Mouse (Mus musculus): ENCODE measurements at regions not wholly inside any gene's neighbourhood (a gene's known extent, or its start where the extent isn't known, plus 50 kb on each side); places are given as distances from the start of the nearest gene placed in this dataset.

DNA sequence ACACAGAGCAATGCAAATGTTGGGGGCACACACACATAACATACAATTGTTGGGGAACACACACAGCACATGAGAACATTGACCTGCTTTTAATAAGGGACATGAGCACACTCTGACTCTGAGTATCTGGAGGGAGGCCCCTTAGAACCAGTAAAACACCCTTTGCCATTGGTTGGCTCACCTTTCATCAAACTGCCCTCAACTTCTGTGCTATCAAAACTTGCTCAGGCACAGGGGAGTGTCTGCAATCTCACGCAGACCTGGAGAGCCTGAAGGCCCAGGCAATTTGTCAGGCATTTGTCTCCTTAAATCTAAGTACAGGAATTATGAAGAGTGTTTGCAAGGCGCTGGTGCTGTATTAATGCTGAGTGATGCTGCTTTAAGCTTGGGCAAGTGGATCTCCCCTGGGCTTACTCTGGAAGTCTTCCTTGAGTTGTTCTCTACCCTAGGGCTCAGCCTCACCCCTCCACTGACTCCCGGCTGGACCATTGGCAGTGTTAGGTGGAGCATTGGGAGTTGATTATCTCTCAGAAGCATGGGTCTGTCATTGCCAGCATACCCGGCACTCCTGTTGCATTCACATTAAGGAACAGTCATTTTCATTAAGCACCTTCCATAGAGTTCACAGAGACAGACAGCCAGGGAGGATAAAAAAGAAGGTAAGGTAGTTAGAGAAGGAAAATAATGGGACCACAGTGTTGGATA, 235.7 kb upstream of the Runx1 start:
- no peak for TF ChIP-seq CTCF (IDR thresholded peaks at IDR 0.05; ENCODE audit: borderline replicate concordance, insufficient read depth, low read length)
- no peak for TF ChIP-seq POLR2A (IDR thresholded peaks at IDR 0.05; ENCODE audit: low read depth, low read length)

Data from embryonic fibroblast, embryonic 13.5 days (primary cell).